Mouse (Mus musculus): Measurements from ENCODE around the gene Scel.
A peak's percentile ranks its signal among the peaks of the same experiment; 100 is the strongest.
"Not testable (repeated sequence)": the region's sequence is repeated elsewhere in the genome, so short reads cannot be mapped to it uniquely, and the experiment has no call there.

Scel gene

GRCm38 (mm10) chr14:103512802-103513472 is at the start of gene Scel:
TSS of gene Scel (plus strand) at chr14:103513342.
- no peak for DNase-seq

- DNase-seq: no peak
Observed at GRCm38 (mm10) chr14:103468691-103469463, 44.3 kb upstream of the Scel start.

GRCm38 (mm10) chr14:103469464-103470015 is 43.6 kb upstream of the Scel start:
- DNase-seq: peak in 1 of 2 experiments; percentile 25

- DNase-seq: no peak
Observed at GRCm38 (mm10) chr14:103471074-103471778, 41.9 kb upstream of the Scel start.

- DNase-seq: no peak
Observed at GRCm38 (mm10) chr14:103471806-103472553, 41.2 kb upstream of the Scel start.

GRCm38 (mm10) chr14:103472554-103472905 is 40.6 kb upstream of the Scel start:
- no peak for DNase-seq

- no peak for DNase-seq
Observed at GRCm38 (mm10) chr14:103475312-103475711, 37.8 kb upstream of the Scel start.

- DNase-seq: not testable (repeated sequence)
Observed at GRCm38 (mm10) chr14:103476232-103476631, 36.9 kb upstream of the Scel start.

GRCm38 (mm10) chr14:103477281-103477680 is 35.9 kb upstream of the Scel start:
- no peak for DNase-seq

- DNase-seq: no peak
Observed at GRCm38 (mm10) chr14:103477959-103478358, 35.2 kb upstream of the Scel start.

GRCm38 (mm10) chr14:103479446-103479845 is 33.7 kb upstream of the Scel start:
- DNase-seq: no peak

GRCm38 (mm10) chr14:103481514-103481913 is 31.6 kb upstream of the Scel start:
- DNase-seq: no peak

- no peak for DNase-seq
Observed at GRCm38 (mm10) chr14:103485671-103486070, 27.5 kb upstream of the Scel start.

GRCm38 (mm10) chr14:103486974-103487373 is 26.2 kb upstream of the Scel start:
- DNase-seq: no peak

GRCm38 (mm10) chr14:103488659-103489058 is 24.5 kb upstream of the Scel start:
- no peak for DNase-seq

GRCm38 (mm10) chr14:103498199-103498598 is 14.9 kb upstream of the Scel start:
- DNase-seq: no peak

GRCm38 (mm10) chr14:103498613-103499012 is 14.5 kb upstream of the Scel start:
- DNase-seq: no peak

- DNase-seq: no peak
Observed at GRCm38 (mm10) chr14:103499060-103499459, 14.1 kb upstream of the Scel start.

GRCm38 (mm10) chr14:103500309-103500708 is 12.8 kb upstream of the Scel start:
- DNase-seq: no peak

GRCm38 (mm10) chr14:103500941-103501340 is 12.2 kb upstream of the Scel start:
- DNase-seq: no peak

- DNase-seq: no peak
Observed at GRCm38 (mm10) chr14:103504514-103504913, 8.6 kb upstream of the Scel start.

- no peak for DNase-seq
Observed at GRCm38 (mm10) chr14:103509544-103509943, 3.6 kb upstream of the Scel start.

- no peak for DNase-seq
Observed at GRCm38 (mm10) chr14:103513473-103513811, 300 bp downstream of the Scel start.

Measured in thymus, adult 18-20 months (tissue).